Mouse (Mus musculus) brown adipose tissue, adult 24 weeks (tissue): Measurements from ENCODE around the gene Ethe1. TPM values are rescaled to one million over a fixed set of nuclear protein-coding genes. Genes with fewer than 3 reads are reported as not detected.

Experiments used
- H3K27ac ChIP-seq: fragments of 200-500 bp; replicated peaks from 2 replicates; pipeline ENCODE4 v1.5.1; 2012; ENCODE audit warnings: low read depth, mild to moderate bottlenecking, low read length
- H3K4me1 ChIP-seq: fragments of 200-500 bp; 2 replicates; pipeline ENCODE4 v1.6.1; 2012; ENCODE audit warnings: low read length, mixed read lengths; ENCODE audit not compliant: control insufficient read depth, insufficient read depth, insufficient read length
- H3K4me3 ChIP-seq: fragments of 200-500 bp; 2 replicates; pipeline ENCODE4 v1.5.1; 2012; ENCODE audit warnings: low read depth, mild to moderate bottlenecking, low read length, moderate library complexity; ENCODE audit not compliant: insufficient read depth
- polyA plus RNA-seq: library from polyadenylated mRNA; stranded (reverse); fragments of >200 nt; gene quantifications from 2 replicates; pipeline ENCODE4 v1.2.4, GENCODE M21; 2012; ENCODE audit not compliant: missing spikeins, insufficient read depth, insufficient read length

The Ethe1 gene
- polyA plus RNA-seq, 1 experiment = 17.2 TPM

DNA sequence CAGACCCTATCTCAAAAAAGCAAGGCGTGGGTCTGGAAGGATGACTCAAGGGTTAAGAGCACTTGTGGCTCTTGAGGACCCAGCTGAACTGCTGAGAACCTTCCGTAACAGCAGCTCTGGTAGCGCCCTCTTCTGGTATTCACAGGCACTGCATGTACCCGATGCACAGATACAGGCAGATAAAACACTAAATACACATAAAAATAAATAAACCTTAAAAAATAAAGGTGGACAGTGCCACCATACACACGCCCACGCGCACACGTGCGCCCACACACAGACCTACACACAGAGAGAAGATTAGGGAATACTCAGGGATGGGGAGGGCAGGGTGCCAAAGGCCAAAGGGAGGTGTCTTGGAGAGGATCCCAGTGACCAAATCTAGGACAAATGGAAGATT lies 55.1 kb downstream of the Ethe1 start:
- Histone ChIP-seq H3K4me3 (no peak overlapping the region), H3K27ac (no peak overlapping the region)

GRCm38 (mm10) chr7:24644492-24644891 lies 57.1 kb downstream of the Ethe1 start:
- H3K4me3 ChIP-seq = no peak overlapping the region

More for the DNA sequence above, 55.1 kb downstream of the Ethe1 start:
- H3K4me1 ChIP-seq = 0 out of 2 replicates have a peak, but pooled peaks cover 2% of the 10 kb centered on the region

DNA sequence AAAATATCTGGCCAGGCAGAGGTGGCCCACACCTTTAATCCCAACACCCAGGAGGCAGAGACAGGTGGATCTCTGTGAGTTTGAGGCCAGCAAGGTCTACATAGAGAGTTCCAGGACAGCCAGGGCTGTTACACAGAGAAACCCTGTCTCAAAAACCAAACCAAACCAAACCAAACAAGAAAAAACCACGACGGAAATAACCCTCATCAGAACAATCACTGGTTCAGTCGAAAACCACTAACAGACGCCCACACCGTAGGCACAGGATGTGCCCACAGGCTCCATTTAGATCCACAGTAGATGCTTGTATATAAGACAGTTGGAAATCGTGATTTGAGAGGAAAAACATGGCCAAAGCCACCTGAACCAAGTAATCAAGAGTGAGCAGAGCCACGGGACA lies 57.7 kb downstream of the Ethe1 start:
- Histone ChIP-seq H3K27ac (no peak overlapping the region), H3K4me1 (no peaks in the 10 kb centered on the region), H3K4me3 (no peak overlapping the region)

More at GRCm38 (mm10) chr7:24644492-24644891, 57.1 kb downstream of the Ethe1 start:
- Histone ChIP-seq H3K27ac (no peak overlapping the region), H3K4me1 (no peaks in the 10 kb centered on the region)

- no peak overlapping the region for H3K27ac ChIP-seq
- H3K4me3 ChIP-seq = no peak overlapping the region
- no peaks in the 10 kb centered on the region for H3K4me1 ChIP-seq
Measured at GRCm38 (mm10) chr7:24646486-24646885, 59.1 kb downstream of the Ethe1 start.

DNA sequence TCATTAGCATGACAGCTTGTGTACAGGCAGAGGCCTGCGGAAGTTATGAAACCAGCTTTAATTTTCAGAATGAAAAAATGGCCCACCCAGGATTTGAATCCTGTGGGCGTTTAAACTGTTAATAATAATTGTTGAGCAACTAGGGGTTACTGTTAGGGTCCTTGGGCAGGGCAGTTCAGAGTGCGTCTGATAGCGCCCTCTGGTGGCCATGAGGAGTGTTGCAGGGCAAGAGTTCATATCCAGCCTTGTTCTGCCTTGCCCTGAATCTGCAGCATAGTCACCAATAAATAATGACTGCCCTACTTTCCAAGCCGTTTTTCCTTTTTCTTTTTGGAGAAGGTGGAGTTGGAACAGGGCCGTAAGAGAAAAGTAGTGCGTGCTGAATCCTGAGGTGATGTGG lies 66.3 kb downstream of the Ethe1 start:
- no peak overlapping the region for H3K4me3 ChIP-seq
- no peaks in the 10 kb centered on the region for H3K4me1 ChIP-seq
- H3K27ac ChIP-seq = no peak overlapping the region

Other genes with a start within 250 kb of the Ethe1 start
- gene Lypd5, start 238.3 kb upstream of the Ethe1 start, polyA plus RNA-seq = not detected in 2 replicates
- gene Kcnn4, start 217.3 kb upstream of the Ethe1 start, polyA plus RNA-seq = not detected in 2 replicates
- 6.1 and 8.2 TPM in 2 replicates for gene Smg9, start 187.9 kb upstream of the Ethe1 start, polyA plus RNA-seq
- gene Irgc1, start 135.2 kb upstream of the Ethe1 start, polyA plus RNA-seq = not detected in 2 replicates
- 3.0 TPM in 1 of 2 replicates, not detected in the other for gene Plaur, start 125.1 kb upstream of the Ethe1 start, polyA plus RNA-seq
- gene Cadm4, start 105.5 kb upstream of the Ethe1 start, polyA plus RNA-seq = 3.1 and 3.5 TPM in 2 replicates
- gene Zfp428, start 80.5 kb upstream of the Ethe1 start, polyA plus RNA-seq = 3.0 and 4.7 TPM in 2 replicates
- gene AC161166.1, start 75.1 kb upstream of the Ethe1 start, polyA plus RNA-seq = not detected in 2 replicates
- gene Irgq, start 56.9 kb upstream of the Ethe1 start, polyA plus RNA-seq = 9.1 and 9.2 TPM in 2 replicates
- not detected in 2 replicates for gene Pinlyp, start 41.4 kb upstream of the Ethe1 start, polyA plus RNA-seq
- 20.7 and 22.5 TPM in 2 replicates for gene Xrcc1, start 41.3 kb upstream of the Ethe1 start, polyA plus RNA-seq
- not detected in 2 replicates for gene Zfp575, start 98 bp downstream of the Ethe1 start, polyA plus RNA-seq
- gene Phldb3, start 23.2 kb downstream of the Ethe1 start, polyA plus RNA-seq = 0.75 TPM in 1 of 2 replicates, not detected in the other
- not detected in 2 replicates for gene Lypd3, start 49.0 kb downstream of the Ethe1 start, polyA plus RNA-seq
- not detected in 2 replicates for gene Tex101, start 89.1 kb downstream of the Ethe1 start, polyA plus RNA-seq
- gene BC049730, start 121.7 kb downstream of the Ethe1 start, polyA plus RNA-seq = not detected in 2 replicates
- gene Gm4763, start 139.4 kb downstream of the Ethe1 start, polyA plus RNA-seq = not detected in 2 replicates
- not detected in 2 replicates for gene Cd177, start 172.8 kb downstream of the Ethe1 start, polyA plus RNA-seq
- gene Ceacam10, start 189.7 kb downstream of the Ethe1 start, polyA plus RNA-seq = not detected in 2 replicates